Mouse (Mus musculus): ENCODE results near the gene Ephb1. TPM values are rescaled to one million over a fixed set of nuclear protein-coding genes. Genes with fewer than 3 reads are reported as not detected.

The Ephb1 gene
- total and polyA plus RNA-seq, 3 experiments, result not detected

DNA sequence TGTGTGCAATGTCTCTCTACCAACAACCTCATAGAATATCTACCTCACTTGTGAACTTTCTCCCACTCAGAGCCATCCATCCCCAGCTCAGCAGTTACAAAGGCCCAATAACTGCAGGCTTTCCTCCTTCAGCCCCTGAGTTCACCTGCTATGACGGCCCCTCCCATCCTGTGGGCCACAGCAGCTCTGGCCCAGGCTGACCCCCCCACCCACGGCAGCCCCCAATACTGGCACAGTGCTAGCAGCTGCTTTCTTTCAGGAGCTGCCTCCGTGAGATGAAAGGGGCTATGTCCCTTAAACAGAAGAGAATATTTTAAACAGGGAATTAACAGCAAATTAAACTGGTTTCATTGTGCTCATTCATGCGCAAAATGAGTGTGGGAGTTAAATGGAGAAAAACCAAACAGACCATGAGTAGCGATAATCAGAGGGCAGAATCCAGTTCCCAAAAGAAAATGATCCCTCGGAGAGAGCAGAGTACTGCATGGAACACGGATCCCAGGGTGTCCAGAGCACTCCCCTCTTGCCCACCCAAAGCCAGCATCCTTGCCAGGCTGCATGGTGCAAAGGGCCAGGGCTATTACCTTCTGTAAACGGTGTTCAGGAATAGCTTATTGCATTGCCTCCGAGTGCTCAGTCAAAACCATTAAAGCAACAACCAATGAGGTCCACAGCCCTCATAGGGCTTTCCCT lies 105.2 kb downstream of the Ephb1 start:
- TF ChIP-seq MAX (IDR thresholded peaks at IDR 0.05; ENCODE audit: low read length), result no peak
- TF ChIP-seq NRF1 (IDR thresholded peaks at IDR 0.05; ENCODE audit: insufficient read depth, low read depth, low read length, poor library complexity, severe bottlenecking), result no peak
- TF ChIP-seq ELF1 (IDR thresholded peaks at IDR 0.05; ENCODE audit: low read depth, low read length), result no peak
- TF ChIP-seq SMC3 (IDR thresholded peaks at IDR 0.05; ENCODE audit: low read depth, low read length), result no peak
- no peak for TF ChIP-seq MAZ (IDR thresholded peaks at IDR 0.05; ENCODE audit: low read depth, low read length)
- TF ChIP-seq EP300 (IDR thresholded peaks at IDR 0.05; ENCODE audit: low read depth in 1 of 2, low read length in 2 of 2), result no peak
- TF ChIP-seq MYB (IDR thresholded peaks at IDR 0.05; ENCODE audit: low read depth, low read length), result no peak
- no peak for TF ChIP-seq RCOR1 (IDR thresholded peaks at IDR 0.05; ENCODE audit: low read depth, low read length)
- Histone ChIP-seq H3K27me3 (ENCODE audit: control insufficient read depth in 1 of 2, insufficient read depth in 2 of 2, low read length in 2 of 2) (no peaks in the 10 kb centered on the region), H3K9me3 (replicated peaks; ENCODE audit: insufficient read depth, low read length) (no peaks in the 10 kb centered on the region), H3K79me2 (ENCODE audit: control insufficient read depth, insufficient read depth, low read length, poor library complexity) (no peaks in the 10 kb centered on the region), H3K4me1 (ENCODE audit: control insufficient read depth in 1 of 2, insufficient read depth in 2 of 2, low read length in 2 of 2) (no peaks in the 10 kb centered on the region), H3K9ac (ENCODE audit: control insufficient read depth, low read depth, low read length, poor library complexity, severe bottlenecking) (no peak overlapping the region), H3K4me3 (ENCODE audit: control insufficient read depth in 1 of 2, insufficient read depth in 1 of 2, low read depth in 2 of 2, low read length in 2 of 2) (no peak overlapping the region), H3K36me3 (ENCODE audit: control insufficient read depth in 1 of 2, insufficient read depth in 2 of 2, low read length in 2 of 2) (no peaks in the 10 kb centered on the region), H3K27ac (ENCODE audit: control insufficient read depth, low read depth, low read length) (no peak overlapping the region)
- no peak for DNase-seq (ENCODE audit: low read depth, low spot score)

DNA sequence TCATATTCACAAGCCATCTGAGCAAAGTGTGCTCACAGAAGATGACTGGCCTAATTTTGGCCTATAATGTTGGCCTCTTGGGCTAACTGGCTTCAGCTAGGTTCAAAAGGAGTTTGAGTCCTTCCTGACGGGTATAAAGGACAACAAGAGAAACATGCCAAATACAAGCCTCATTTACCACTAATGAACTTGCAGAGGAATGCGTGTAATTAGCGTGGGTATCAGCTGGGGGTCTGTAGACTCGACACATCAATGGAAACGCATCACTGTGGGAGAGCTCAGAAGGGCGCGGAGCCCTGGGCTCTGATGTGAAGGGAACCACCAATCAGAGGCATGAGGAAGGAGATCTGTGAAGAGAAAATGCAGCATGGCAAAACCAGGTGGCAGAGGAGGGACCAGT lies 108.9 kb downstream of the Ephb1 start:
- H3K27me3 ChIP-seq (ENCODE audit: control insufficient read depth in 1 of 2, insufficient read depth in 2 of 2, low read length in 2 of 2), result no peaks in the 10 kb centered on the region
- H3K27ac ChIP-seq (ENCODE audit: control insufficient read depth, low read depth, low read length), result no peak overlapping the region
- no peaks in the 10 kb centered on the region for H3K36me3 ChIP-seq (ENCODE audit: control insufficient read depth in 1 of 2, insufficient read depth in 2 of 2, low read length in 2 of 2)
- no peak overlapping the region for H3K9ac ChIP-seq (ENCODE audit: control insufficient read depth, low read depth, low read length, poor library complexity, severe bottlenecking)
- no peaks in the 10 kb centered on the region for H3K79me2 ChIP-seq (ENCODE audit: control insufficient read depth, insufficient read depth, low read length, poor library complexity)
- no peaks in the 10 kb centered on the region for H3K9me3 ChIP-seq (replicated peaks; ENCODE audit: insufficient read depth, low read length)
- no peak for DNase-seq (ENCODE audit: low read depth, low spot score)
- no peak overlapping the region for H3K4me3 ChIP-seq (ENCODE audit: control insufficient read depth in 1 of 2, insufficient read depth in 1 of 2, low read depth in 2 of 2, low read length in 2 of 2)
- TF ChIP-seq TCF12 (IDR thresholded peaks at IDR 0.05; ENCODE audit: low read depth, low read length), result no peak
- H3K4me1 ChIP-seq (ENCODE audit: control insufficient read depth in 1 of 2, insufficient read depth in 2 of 2, low read length in 2 of 2), result no peaks in the 10 kb centered on the region

DNA sequence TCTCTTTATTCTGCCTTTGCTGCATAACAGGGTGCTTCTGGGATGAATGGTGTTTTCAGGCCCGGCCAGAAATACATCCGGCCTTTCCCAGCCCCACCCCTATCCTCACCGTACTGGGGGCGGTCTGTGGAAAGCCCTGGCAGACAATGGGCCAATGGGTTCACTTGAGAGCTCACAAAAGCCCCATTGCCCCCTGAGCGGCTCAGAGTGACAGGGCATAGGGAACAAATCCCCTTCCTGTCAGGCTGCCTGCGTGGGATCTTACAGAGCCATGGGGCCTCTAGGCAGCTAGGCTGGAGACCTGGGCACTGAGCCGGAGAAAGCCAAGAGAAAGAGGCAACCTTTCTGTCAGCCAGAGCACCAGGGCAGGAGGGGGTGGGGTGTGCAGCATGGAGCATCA lies 111.2 kb downstream of the Ephb1 start:
- TF ChIP-seq MEF2A (IDR thresholded peaks at IDR 0.05; ENCODE audit: extremely low read depth, insufficient replicate concordance, low read depth, low read length, poor library complexity, severe bottlenecking), result no peak
- TF ChIP-seq MYB (IDR thresholded peaks at IDR 0.05; ENCODE audit: low read depth, low read length), result no peak
- Histone ChIP-seq H3K27me3 (ENCODE audit: control insufficient read depth in 1 of 2, insufficient read depth in 2 of 2, low read length in 2 of 2) (no peaks in the 10 kb centered on the region), H3K27ac (ENCODE audit: control insufficient read depth, low read depth, low read length) (no peak overlapping the region), H3K4me3 (ENCODE audit: control insufficient read depth in 1 of 2, insufficient read depth in 1 of 2, low read depth in 2 of 2, low read length in 2 of 2) (no peak overlapping the region), H3K9ac (ENCODE audit: control insufficient read depth, low read depth, low read length, poor library complexity, severe bottlenecking) (no peak overlapping the region), H3K4me1 (ENCODE audit: control insufficient read depth in 1 of 2, insufficient read depth in 2 of 2, low read length in 2 of 2) (no peaks in the 10 kb centered on the region), H3K79me2 (ENCODE audit: control insufficient read depth, insufficient read depth, low read length, poor library complexity) (no peaks in the 10 kb centered on the region), H3K36me3 (ENCODE audit: control insufficient read depth in 1 of 2, insufficient read depth in 2 of 2, low read length in 2 of 2) (no peaks in the 10 kb centered on the region), H3K9me3 (replicated peaks; ENCODE audit: insufficient read depth, low read length) (no peaks in the 10 kb centered on the region)
- DNase-seq (ENCODE audit: low read depth, low spot score), result no peak
